Mouse (Mus musculus) embryo, embryonic 10.5 days (tissue): ENCODE results near the gene Gal3st2b.
"Not testable (repeated sequence)": the region's sequence is repeated elsewhere in the genome, so short reads cannot be mapped to it uniquely, and the experiment has no call there.

Source experiments
- DNase-seq: peaks from one replicate; pipeline ENCODE4 v3.0.0-alpha.2; 2015; ENCODE audit warnings: low spot score

Gal3st2b gene

GRCm38 (mm10) chr1:93980932-93981331 is 62.8 kb downstream of the Gal3st2b start:
- DNase-seq, result not testable (repeated sequence)

GRCm38 (mm10) chr1:93986167-93986566 is 68.1 kb downstream of the Gal3st2b start:
- DNase-seq, result no peak

GRCm38 (mm10) chr1:93988786-93989185 is 70.7 kb downstream of the Gal3st2b start:
- DNase-seq, result no peak

- DNase-seq, result not testable (repeated sequence)
Measured at GRCm38 (mm10) chr1:93990209-93990608, 72.1 kb downstream of the Gal3st2b start, which contains the start of gene Gal3st2c. TSS of gene Gal3st2c (plus strand) at chr1:93990509.

- DNase-seq, result not testable (repeated sequence)
Measured at GRCm38 (mm10) chr1:93991068-93991467, 73.0 kb downstream of the Gal3st2b start.

- DNase-seq, result not testable (repeated sequence)
Measured at GRCm38 (mm10) chr1:93991491-93991890, 73.4 kb downstream of the Gal3st2b start.
